Mouse (Mus musculus) embryo, embryonic 10 days (tissue): Measurements from ENCODE around the gene Rasgef1c.

Experiments used
- DNase-seq: peaks from one replicate; pipeline ENCODE4 v3.0.0-alpha.2; 2015; ENCODE audit warnings: low spot score

The Rasgef1c gene

DNA sequence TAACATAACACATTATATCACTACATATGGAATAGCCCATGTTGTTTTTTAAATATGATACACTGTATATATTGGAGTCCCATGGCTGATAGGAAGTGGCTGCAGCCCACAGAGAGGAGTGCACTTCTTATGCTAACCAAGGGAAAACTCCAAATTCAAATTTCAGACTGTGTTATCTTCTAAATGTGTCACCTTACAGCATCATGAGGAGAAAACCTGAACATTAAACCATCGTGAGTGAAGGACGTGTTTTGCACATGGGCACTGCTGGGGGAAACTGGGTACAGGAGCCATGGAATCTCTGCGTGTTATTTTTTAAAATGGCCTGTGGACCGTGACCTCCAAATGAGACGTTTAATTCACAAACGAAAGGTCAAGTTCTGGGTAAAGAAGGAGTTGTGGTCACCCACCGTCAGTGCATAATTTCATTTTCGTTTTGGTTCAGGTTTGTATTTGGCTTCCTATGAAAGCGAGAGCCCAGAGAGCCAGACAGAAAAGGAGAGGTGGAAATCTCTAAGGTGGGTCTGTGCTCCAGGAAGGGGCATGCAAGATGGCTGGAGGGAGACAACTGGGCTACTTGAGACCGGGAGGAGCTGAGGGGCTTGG is 76.4 kb downstream of the Rasgef1c start:
- DNase-seq = no peak

DNA sequence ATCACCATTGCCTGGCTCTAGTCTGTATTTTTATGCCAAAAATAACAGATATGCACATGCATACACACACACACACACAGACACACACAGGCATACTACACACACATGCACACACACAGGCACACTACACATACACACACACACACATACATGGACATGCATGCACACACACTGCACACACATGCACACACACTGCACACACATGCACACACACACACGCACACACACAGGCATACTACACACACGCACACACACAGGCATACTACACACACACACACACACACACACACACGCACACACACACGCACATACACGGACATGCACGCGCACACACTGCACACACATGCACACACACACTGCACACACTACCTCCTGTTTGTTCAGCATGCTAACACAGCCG is 77.3 kb downstream of the Rasgef1c start:
- no peak for DNase-seq

DNA sequence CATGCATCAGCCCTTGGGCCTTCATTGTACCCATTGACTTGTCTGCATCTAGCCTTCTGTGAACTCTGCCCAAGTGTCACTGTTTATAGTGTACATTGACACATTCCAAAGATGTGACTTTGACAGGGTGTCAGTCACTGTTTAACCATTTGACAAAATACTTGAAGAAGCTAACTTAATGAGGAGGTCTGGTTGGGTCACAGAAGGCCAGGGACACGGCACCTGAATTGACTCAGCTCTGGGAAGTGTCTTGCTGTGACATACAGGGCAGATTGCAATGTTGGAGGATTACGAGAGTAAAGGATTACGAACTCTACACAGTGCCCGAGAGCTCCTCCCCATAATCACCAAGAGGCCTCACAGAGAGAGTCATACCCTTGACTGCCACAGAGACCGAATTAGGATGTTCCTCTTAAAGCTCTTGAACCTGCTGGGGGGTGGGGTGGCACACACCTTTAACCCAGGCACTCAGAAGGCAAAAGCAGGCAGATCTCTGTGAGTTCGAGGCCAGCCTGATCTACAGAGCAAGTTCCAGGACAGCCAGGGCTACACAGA is 79.1 kb downstream of the Rasgef1c start:
- DNase-seq = no peak

DNA sequence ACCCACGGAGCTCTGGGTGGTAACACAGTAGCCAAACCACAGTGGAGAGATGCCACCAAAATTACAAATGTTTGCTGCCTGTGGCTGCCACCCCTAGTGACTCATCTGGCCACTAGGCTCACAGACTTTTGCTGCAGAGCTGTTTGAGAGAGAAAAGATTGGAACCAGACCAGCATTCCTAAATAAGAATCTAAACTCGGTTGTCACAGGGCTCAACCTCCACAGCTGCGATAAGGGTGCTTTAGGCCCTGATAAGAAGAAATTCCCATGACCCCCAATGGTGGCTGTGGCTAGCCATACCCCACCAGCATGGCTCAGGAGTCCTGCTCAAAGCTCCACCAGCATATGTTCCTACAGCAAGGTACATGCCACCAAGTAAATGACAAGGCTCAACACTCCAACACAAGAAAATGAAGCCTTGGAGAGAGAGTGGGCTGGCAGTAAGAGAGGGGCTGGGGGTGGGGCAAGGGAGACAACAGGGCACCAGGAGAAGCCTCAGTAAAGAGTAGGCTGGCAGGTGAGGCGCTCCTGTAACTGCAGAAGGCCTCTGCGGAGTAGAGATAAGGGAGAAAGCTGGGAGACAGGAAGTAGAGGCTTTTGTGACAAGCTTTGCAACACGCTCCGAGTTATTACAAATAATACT is 79.8 kb downstream of the Rasgef1c start:
- DNase-seq = no peak

DNA sequence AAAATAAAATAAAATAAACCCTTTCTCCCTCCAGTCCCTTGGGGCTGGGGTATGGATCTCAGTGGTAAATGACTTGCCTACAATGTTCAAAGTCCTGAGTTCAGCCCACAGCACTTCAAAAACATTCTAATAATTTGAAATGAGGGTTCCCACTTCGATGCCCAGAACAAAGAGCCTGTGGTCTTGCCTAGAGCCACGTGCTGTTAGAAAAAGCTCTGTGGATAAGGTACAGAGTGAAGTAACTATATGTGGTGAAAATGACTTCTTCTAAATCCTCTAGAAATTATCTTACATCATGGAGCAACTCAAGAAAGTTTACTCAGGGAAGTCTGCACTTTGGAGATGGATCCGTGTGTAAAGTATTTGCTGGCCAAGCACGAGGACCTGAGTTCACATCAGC is 80.5 kb downstream of the Rasgef1c start:
- DNase-seq = no peak

DNA sequence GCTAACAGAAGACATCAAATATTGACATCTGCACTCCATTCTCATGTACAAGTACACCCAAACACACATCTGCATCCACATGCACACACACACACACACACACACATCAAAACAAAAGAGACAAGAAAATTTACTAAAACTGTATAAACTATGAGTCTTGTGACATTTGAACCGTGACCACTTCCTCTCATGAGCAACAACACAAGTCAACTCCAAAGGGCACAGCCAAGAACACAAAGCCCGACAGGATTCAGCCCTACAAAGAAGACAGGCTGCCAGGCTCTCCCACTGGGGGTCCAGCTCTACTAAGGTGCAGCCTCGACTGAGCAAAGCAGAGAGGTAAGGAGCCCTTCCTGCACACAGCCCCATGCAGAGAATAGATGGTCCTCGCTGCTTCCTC is 81.2 kb downstream of the Rasgef1c start:
- no peak for DNase-seq

DNA sequence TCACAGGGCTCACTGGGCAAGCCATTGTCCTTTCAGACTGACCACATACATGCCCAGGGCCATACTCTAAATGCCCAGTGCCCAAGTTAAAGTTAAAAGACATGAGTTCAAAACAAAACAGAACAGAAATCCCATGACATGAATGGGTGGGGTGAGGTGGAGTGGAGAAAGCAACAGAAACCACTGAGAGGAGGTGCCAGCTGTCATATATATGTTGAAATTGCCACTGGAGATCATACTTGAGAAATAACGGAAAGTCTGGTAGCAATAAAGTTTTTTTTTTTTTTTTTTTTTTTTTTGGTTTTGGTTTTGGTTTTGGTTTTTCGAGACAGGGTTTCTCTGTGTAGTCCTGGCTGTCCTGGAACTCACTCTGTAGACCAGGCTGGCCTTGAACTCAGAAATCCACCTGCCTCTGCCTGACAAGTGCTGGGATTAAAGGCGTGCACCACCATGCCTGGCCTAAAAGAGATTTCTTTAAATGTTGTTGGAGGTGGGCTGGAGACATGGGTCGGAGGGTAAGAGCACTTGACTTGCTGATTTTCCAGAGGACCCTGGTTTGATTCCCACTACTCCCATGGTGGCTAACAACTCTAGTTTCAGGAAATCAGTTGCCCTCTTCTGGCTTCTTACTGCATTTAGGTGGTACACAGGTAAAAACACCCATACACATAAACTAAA is 82.4 kb downstream of the Rasgef1c start:
- no peak for DNase-seq

DNA sequence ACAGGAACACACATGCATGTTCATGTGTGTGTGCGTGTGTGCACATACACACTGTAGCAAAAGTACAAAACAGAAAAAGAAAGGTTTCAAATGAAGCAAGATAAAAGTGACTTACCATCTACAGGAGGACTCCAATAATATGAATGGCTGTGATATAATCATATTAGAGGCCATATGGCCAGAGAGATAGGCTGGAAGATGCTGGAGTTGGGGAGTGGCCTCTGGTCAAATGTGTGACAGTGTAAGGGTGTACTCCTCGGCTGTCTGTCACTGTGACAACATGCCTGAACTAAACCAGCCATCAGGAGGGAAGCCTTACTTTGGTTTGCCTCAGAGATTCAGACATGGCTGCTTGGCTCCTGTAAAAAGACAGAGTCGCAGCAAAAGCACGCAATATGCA is 83.4 kb downstream of the Rasgef1c start:
- DNase-seq = no peak

DNA sequence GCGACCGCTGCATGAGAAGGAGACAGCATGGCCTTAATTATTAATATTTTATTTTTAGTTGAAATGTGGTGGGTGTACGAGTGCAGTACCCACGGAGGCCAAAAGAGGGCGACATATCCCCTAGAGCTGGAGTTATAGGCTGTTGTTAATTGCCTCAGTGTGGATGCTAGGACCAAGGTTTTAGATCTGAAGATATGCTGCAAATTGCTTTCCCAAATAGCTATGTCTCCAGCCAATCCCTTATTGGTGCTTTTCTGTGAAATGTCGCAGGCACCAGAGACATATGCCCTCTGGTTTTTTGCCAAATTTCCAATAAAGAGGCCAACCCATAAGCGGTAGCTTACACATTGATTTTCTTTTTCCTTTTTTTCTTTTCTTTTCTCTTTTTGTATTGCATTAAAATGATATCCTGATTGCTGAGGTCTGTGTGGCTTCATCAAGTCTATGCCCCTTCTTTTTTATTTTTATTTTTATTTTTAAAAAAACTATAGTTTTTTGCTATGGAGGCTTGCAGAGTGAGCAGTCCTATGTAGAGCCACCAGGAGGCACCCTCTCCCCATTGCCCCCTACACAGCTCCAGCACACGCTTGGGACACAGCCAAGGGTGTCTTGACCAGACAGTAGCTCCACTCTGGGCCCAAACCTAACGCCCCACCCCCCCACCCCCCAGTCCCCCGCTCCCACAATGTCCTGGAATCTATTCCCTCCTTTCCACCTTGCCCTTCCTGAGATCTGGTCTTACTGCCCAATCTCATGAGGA is 84.8 kb downstream of the Rasgef1c start:
- DNase-seq = peak; percentile 69

DNA sequence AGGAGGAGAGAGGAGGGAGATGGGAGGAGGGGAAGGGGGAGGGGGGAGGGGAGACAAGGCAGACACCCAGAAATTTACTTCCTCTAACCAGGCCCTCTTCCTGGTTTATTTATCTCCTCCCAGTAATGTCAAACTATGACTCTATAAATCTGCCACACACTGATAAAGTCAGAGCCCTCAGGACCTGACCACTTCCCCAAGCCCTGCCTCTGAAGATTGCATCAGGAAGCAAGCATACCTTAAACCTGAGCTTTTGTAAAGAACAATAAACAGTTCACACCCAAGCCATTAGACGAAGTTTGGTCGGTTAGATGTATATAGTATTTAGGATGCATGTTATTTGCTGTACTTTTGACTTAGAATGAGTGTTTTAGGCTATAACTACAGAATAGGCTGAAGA is 92.9 kb downstream of the Rasgef1c start:
- no peak for DNase-seq

DNA sequence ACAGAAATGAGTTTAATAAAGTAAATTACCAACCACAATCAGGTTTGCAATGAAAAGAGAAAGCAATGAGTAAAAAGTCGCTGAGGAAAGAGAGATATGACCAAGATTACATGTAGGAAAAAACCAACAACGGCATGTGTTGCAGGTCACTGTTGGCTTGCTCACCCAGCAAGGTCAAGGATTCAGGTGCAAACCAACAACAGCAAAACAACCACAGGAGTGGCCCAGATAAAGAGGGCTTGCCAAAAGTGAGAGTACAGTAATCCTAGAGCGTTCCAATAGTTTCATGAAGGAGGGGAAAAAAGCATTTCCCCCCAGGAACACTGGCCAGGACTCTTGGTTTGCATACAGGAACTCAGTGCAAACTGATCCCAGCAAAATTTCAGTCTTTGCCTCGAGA is 94.8 kb downstream of the Rasgef1c start:
- DNase-seq = no peak

DNA sequence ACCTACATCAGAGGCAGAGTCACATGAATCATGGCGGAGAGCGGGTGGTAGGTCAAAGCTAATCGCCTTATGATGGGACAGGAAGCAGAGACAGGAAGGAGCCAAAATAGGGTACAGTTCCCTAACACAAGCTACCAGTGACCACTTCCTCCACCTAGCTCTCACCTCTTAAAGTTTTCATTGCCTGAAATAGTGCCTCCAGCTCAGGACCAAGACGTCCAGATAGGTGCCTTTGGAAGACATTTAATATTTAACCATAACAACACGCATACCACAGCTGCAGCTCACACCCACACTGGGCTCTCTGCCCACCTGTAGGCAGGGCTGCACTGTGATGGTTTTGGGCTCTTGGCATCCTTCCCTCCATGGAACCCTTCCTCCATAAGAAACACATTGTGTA is 95.7 kb downstream of the Rasgef1c start:
- no peak for DNase-seq

DNA sequence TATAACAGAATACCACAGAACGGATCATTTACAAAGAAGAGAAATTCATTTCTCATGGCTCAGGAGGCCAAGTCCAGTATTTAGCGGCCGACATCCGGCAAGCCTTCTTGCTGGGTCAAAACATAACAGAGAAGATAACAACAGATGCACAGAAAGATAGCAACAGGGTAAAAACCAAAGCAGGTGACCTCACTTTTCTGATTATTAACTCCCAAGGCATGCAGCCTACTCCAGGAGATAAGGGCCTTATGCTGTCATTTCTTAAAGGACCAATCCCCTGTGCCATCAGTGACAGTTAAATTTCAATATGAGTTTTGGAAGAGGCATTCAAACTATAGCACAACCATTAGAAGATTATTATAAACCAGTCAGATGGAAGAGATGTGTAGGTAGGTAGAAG is 101.2 kb downstream of the Rasgef1c start:
- no peak for DNase-seq

DNA sequence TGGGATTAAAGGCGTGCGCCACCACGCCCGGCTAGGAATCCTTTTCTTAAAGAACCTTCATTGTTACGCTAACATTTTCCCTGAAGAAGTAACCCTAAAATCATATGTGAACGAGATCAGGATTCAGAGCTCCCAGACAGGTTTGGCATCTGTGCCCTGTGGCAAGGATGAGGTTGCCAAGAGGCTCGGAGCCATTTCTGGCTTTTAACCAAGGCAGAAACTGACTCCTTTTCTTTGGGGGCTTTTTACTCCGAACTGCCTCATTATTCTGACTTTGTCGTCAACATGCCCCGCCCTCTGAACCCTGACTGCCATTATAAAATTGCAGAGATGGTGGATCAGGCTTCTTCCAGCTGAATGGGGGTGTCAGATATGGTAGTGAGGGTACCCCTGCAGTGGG is 106.1 kb downstream of the Rasgef1c start:
- DNase-seq = no peak

DNA sequence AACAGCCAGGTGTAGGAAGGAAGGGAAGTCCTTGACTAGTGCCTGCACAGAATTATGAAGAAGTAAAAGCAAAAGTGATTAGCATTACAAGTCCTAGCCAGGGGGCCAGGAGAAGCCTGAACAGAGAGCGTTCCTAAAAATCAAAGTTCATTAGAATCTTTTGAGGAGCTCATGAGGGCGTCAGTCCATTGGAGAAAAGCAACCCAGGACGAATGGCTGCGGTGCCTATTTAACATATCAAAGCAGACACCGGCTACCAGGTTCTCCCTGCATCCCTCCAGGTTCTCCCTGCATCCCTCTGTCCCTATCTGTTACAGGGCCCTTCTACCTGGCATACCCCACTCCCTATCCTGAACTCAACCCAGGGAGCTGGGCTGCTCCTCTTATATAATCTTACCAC is 106.6 kb downstream of the Rasgef1c start:
- no peak for DNase-seq

DNA sequence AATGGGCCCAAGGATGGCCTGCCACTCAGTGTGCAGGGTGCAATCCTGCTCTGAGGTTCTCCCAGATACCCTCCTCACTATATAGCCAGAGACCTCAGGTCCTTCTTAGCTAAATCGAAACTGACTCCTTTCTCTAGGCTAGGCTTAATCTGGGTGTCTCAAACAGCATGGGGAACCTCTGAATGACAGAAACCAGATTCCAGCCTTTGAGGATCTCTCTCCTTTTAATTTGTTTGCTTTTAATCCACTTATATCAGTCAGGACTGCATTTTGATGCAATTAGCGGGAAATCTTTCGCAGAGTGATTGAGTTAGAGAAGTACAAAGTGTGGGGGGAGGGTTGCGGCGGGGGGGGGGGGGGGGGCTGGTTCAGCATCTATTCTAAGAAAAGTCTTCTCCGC is 111.4 kb downstream of the Rasgef1c start:
- no peak for DNase-seq

DNA sequence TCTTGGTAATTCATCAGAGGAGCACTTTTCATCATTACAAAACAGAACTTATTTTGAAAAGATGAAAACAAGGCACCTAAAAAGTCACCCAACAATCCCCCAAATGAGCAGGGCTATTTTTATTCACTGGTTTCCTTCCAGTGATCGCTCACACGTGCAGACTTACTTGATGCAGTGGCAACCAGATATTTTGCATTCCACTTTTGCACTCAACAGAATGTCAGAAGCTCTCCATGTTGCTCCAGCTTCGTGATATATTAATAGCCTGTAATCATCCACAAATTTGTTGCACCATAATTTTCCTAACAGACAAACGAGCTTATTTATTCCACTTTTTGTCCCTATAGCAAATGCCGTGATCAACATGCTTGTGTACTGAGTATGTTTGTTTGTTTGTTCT is 114.9 kb downstream of the Rasgef1c start:
- no peak for DNase-seq

DNA sequence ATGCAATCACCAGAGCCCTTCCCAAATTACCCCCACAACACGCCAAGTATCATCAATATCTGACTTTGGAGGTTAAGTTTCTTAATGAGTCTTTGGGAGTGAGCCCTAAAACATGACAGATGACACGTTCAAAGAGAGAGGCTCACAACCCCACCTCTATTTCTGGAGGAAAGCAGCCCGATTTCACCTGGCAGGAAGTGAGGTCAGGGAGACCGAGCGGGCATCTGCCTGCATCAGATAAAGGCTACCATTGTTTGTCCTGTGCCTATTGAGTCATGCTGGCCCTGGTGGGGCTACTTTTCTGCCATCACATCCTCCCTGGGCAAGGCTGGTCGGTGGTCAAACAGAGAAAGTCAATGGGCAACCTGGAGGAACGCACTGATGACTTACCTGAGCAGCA is 115.9 kb downstream of the Rasgef1c start:
- DNase-seq = no peak

DNA sequence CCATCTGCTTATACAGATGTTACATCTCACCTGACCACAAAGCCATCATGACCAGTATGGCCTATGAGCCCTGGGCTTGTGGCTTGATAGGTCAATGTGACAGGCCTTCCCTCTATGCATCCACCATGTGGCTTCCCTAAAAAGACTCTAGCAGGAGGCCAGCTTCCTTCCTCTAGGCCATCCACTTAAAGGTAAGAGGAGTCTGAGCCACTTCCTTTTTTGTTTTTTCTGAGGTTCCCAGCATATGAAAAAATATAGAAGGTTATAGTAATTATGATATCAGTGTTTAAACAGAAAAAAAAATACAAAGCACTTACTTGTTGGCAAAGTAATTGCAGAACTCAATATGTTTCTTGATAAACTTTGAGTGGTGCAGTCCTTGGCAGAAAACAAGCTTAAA is 117.2 kb downstream of the Rasgef1c start:
- no peak for DNase-seq

DNA sequence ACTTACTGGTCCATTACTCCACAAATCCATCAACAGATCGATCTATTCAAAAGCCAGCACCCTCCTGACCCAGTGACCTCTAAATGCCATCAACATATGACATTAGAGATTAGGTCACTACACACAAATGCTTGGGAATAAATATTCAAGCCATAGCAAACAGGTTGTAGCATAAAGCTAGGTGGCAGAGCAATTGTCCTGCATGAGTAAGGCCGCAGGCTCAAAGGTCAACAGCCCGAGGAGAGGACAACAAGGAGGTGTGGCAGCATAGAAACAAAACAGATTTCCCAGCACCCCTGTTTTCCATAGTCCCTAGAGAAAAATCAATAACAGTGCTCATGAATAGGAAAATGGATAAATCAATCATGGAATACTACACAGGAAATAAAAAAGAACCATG is 120.5 kb downstream of the Rasgef1c start:
- no peak for DNase-seq

DNA sequence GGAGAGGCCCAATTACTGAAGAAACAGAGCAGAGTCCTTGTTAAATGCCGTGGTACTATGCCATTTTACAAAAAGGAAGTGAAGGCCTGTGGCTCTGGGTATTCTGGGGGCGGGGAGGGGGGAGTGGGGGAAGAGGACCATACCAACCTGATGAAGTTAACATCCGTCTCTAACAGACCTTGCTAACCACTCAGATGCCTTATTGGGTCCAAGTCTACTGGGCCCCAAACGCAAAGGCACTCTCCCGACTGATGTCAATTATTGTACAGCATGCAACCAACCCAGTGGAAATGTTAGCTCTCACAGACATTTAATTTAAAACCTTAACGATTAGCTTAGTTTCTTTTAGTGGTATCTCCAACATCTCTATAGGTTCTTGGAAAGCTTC is 122.8 kb downstream of the Rasgef1c start:
- DNase-seq = no peak

DNA sequence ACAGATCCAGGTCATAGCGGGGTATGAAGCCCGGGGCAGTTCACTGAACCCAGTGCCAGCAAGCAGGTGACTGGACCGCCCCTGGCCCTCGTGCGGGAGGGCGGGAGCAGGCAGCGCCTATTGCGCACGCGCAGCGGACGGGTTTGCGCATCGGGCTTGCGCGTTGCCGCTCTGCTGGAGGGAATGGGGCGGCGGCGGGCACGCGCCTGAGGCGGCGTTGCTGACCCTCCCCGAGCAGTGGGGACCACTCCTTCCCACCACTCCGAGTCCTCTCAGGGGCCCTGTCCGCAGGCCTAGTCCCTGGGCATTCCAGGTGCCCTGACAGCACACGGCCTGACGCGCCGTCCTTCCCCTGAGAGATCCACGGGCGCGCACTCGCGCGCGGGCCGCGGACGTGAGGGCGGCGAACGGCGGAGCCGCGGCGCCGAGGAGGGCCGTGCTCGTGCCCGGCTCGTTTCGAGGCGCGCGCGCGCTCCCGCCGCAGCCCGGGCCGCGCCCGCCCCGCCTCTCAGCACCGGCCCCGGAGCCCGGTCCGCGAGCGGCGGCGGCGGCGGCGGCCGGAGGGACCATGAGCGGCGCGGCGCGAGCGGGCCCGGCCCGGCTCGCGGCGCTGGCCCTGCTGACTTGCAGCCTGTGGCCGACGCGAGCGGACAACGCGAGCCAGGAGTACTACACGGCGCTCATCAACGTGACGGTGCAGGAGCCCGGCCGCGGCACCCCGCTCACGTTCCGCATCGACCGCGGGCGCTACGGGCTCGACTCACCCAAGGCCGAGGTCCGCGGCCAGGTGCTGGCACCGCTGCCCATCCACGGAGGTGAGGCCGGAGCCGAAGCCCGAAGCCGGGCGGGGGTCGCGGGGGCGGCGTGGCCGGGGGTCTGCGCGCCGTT is 123.4 kb downstream of the Rasgef1c start, which contains the start of gene Rnf130:
TSS of gene Rnf130 (plus strand) at position 514 of the 888 bp plus-strand sequence.
- DNase-seq = peak; percentile 97
